Mouse (Mus musculus): ENCODE measurements around the gene Myoc.

The Myoc gene

DNA sequence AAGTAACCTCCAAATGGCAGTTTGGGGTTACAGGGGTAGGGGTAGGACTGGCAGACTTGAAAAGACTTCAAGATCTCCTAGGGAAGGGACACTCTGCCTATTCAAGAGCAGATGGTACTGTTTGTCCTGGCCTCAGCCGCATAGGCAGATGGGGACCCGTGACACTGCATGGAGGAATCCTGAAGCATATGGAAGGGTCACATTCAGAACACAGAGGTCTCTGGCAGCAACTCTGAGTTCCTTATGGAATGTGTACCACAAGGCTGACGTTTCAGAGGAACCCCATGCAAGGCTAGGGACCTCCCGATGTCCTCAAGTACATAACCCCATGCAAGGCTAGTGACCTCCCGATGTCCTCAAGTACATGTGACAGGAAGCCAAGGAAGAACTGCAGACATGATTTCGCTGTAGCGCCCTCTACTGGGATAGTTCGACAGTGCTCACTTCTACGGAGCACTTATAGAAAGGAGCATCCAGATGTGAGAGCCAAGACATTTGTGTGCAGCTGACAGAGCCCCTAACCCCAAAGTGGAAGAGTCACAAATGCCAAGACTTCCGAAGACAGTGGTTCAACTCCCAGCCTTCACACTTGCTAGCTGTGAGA, 7.2 kb downstream of the Myoc start:
- peak; percentile 55 for DNase-seq (ENCODE audit: low read depth, low spot score)

DNA sequence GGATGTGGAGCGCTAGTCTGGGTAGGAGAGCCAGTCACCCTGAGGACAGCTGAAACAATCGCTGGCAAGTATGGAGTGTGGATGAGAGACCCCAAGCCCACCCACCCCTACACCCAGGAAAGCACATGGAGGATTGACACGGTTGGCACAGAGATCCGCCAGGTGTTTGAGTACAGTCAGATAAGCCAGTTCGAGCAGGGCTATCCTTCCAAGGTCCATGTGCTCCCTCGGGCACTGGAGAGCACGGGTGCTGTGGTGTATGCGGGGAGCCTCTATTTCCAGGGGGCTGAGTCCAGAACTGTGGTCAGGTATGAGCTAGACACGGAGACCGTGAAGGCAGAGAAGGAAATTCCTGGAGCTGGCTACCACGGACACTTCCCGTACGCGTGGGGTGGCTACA, 9.5 kb downstream of the Myoc start:
- DNase-seq (ENCODE audit: low read depth, low spot score): no peak

DNA sequence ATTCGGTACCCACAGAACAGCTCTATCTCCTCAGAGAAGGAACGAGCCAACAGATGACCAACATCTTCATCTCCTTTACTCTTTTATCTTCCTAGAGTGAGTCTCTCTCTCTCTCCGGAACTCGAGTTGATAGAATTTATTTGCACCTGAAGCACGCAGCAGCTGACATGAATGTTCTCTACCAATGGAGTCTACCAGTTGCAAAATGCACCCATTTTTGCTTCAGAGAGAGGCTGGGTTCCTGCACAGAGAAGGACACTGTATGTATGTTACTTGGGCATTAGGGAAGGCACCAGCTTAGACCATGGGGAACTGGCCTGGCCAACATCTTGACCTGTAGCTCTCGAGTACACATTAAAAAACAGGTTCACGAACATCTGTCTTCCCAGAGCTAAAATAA, 19.2 kb downstream of the Myoc start, which contains the start of gene Myocos:
TSS of gene Myocos (minus strand) at position 101 of the 400 bp plus-strand sequence.
- DNase-seq (ENCODE audit: low read depth, low spot score): no peak

DNA sequence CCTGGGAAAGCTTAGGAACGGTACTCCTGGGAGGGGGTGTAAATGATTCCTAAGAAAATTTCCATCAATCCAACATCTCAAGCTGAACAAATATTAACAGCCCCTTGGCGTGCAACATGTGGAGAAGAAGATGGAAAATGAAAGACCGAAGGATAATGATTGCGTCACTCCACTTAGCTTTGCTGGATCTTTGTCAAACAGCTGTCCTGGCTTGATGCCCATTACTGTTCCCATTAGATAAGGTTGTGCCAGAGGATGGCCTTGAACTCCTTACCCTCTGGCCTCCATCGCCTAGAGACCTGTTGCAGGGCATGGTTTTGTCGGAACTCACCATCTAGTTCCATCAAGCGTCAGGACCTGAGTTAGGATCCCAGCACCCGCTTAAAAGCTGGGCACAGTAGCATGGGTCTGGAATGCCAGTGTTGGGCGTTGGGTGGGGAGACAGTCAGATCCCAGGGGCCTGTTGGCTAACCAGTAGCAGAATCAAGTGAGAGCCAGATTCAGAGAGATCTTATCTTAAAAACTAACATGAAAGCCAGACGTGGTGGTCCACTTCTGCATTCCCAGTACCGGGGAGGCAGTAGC, 21.4 kb downstream of the Myoc start:
- no peak for DNase-seq (ENCODE audit: low read depth, low spot score)

DNA sequence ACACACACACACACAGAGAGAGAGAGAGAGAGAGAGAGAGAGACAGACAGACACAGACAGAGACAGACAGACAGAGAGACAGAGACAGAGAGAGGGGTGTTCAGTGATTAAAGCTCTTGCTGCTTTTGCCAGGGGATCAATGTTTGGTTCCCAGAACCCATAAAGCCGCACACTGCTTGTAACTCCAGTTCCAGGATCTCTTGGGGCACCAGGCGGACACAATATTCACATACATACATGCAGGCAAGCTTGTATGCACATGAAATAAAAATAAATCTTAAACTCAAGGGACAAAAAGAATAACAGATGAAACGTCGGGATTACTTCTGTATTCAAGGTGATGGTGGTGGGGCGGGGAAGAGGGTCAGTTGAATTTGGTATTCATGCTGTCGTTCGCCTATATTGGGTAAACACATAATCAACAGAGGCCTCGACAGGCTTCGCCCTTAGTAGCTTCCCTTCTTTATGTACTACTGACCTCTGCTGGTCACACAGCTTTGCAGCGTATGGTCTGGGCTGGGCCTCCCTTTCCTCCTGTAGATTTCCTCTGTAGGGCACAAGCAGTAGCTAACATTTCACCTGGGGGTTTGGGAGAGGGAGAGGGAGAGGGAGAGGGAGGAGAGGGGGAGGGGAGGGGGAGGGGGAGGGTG, 26.0 kb downstream of the Myoc start:
- peak; percentile 93 for DNase-seq (ENCODE audit: low read depth, low spot score)

DNA sequence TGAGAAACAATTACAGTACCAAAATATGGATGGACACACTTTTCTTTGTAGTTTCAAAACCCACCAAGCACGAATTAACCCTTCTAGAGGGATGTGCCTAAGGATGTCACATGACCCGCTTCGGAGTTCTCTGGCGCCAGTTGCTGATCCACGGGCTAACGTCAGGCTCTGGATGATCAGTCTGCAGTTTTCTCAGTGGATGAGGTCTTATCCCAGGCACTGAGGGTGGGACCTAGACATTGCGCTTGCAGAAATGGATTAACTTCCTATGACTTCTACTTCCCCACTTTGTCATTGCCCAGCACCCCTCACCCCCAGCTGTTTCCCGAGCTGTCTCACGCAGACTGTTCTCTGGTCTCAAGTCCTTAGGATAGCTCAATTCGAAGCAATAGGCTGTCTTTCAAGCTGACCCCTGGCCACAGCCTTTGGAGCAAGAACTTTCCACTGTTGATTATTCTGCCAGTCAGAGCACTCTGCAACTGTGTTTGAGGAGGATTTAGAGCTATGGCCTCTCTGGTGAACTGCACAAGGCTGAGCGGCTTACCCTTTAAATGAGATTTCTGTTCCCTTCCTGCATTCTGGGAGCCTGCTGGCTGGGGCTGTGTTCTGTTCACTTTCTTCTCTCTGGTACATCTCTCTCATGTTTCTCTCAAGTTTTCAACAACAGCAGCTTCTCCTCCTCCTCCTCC, 26.7 kb downstream of the Myoc start:
- DNase-seq (ENCODE audit: low read depth, low spot score): peak; percentile 67

DNA sequence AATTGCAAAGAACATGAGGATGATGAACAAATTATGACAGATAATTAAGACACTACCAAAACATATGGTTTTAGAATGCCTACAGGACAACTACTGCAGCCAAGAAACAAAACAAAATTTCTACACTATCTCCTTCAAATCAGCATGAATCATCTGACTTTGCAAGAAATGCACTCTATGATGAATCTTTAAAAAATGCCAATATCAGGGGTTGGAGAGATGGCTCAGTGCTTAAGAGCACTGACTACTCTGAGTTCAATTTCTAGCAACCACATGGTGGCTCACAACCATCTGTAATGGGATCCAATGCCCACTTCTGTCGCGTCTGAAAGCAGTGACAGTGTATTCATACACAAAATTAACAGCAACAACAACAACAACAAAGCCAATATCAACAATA, 54.8 kb downstream of the Myoc start:
- DNase-seq (ENCODE audit: low read depth, low spot score): no peak

DNA sequence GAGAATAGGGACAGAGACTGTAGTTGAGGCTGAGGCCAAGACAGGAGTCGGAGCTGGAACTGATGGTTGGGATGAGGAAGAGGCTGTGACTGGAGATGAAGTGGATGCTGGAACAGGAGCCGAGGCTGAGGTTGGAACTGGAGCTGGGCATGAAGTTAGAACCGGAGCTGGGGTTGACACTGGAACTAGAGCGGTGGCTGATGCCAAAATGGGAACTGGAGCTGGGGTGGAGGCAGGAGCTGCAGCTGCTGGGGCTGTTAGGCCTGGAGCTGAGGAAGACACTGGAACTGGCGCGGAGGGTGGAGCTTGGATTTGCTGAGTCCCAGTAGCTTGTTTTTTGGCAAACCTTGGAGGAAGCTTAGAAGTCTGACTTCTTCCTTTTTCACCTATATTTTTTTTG, 58.9 kb downstream of the Myoc start:
- DNase-seq (ENCODE audit: low read depth, low spot score): no peak
